Mouse (Mus musculus): Measurements from ENCODE around the gene Tpo. TPM values are rescaled to one million over a fixed set of nuclear protein-coding genes. Genes with fewer than 3 reads are reported as not detected.

The Tpo gene
- total RNA-seq (2021), result not detected

DNA sequence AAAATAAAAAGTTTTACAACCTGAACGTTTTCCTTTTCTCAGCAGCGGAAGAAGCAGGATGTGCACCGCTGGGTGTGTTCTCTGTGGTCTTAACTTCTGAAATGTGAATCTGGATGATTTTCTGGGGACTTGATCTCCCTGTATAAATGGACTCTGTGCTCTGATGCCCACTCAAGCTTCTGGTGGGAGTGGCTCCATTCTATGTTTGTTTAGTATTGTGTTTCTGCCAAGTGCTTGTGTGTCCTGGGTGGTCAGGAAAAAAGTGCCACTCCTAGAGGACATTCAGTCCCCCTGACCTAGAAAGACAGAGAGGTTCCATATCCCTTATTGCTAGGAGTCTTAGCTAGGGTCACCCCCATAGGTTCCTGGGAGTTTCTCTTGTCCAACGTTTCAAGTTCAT, at the start of gene Tpo:
TSS of gene Tpo (minus strand) at position 101 of the 400 bp plus-strand sequence.
- no peak for DNase-seq
- intact Hi-C loops (cut with DNase I), result no loop called here

DNA sequence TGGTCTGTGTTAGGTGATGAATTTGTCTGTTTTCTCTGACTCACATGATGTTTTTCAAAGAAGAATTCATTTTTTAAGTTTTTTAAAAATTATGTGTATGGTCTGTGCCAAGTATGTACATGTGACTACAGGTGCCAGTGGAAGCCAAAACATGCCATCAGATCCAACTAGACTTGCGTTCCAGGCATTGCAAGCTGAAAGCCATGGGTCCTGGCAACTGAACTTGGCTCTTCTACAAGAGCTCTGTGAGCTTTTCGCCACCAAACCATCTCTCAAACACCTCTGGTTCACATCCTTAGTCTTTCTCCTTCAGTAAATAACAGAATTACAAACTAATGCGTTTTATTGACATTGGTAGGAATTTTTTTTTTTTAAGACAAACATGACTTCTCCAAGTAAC, 49.3 kb upstream of the Tpo start:
- DNase-seq, result no peak
- intact Hi-C loops (cut with DNase I), result no loop called here

DNA sequence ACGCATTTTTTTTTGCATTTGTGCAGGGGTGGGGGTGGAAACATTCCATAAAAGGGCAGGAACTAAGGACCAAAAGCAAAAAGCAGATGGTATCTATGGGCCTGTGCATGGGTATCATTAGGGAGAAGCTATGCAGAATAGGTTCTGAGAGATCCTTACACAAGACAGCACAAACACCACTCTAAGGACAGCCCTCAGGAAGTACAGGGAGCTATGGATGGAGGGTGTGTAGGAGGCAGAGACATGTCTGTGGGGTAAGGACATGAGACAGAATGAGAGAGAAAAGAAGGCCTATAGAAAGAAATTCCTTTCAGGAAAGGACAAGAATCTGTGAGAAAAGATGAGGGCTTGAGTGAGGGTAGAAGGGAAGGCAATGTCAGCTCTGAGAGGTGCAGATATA, 47.2 kb upstream of the Tpo start:
- no peak for DNase-seq
- intact Hi-C loops (cut with DNase I), result no loop called here

DNA sequence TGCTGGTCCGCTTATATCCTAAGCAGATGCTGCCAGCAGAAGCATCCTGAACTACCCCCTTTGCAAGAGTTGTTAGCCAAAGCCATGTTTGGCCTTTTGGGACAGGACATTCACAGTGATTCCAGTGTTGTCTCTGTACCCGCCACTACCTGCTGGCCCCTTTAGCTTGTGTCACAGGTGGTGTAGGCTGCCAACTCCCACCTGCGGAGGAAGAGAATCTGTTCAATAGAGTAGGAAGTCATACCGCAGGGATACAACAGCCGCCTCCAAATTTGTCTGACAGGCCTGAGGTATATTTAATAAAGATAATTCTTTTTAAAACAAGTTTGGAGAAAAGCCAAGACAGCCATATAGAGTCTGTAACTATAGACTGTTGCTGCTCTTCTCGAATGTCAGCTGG, 45.5 kb upstream of the Tpo start:
- intact Hi-C loops (cut with DNase I), result no loop called here
- DNase-seq, result no peak

DNA sequence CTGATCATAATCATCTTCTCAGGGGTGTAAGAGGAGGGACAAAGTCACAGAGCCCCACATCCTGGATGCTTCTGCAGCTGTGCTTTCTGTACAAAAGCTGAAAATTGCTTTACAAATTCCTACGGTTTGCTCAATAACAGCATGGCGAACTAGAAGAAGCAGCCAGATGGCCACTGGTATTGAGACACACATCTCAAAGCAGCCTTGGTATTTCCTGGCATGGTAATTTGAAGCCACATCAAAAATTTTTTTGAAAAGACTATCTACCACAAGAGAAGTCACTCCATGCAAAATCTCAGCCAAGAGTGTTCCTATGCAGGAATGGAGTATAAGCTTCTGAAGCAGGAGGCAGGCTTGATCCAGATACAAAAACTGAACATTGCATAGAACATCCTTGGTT, 45.1 kb upstream of the Tpo start:
- intact Hi-C loops (cut with DNase I), result no loop called here

DNA sequence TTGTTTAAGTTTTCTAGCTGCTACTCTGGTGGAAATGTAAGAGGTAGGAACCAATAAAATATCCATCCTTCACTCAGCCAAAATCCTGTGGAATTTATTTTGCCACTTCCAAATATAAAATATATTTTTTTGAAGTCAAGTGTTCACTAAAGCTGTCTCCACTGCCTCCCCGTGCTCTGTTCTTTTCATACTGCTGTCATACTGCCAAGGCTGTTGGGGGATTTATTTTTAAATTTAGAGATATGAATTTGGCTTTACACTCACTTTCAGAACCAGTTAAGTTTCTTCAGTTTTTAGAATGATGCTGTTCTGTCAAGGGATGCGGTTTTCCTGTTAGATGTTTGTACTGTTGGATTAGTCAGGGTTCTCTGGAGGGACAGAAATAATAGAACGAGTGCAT, 36.1 kb upstream of the Tpo start:
- no peak for DNase-seq
- intact Hi-C loops (cut with DNase I), result no loop called here

More for the DNA sequence above, 45.1 kb upstream of the Tpo start:
- no peak for DNase-seq

DNA sequence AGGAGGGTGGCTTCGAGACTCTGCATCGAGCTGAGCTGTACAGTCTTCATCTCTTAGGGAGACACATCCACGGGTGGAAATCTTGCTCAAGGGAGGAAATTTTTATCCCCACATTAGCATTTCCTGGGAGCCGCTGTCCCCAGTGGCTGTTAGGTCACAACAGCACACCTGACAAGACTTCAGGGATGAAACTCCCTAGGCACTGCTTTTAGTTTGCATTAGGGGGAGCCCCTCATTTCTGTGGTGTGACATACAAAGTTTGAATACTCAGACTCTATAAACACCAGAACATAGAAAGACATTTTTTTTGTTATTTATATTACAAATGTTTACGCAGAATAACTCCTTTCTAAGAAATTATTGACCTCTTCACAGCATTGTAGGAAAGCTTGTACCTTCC, 32.1 kb upstream of the Tpo start:
- DNase-seq, result no peak
- intact Hi-C loops (cut with DNase I), result no loop called here

DNA sequence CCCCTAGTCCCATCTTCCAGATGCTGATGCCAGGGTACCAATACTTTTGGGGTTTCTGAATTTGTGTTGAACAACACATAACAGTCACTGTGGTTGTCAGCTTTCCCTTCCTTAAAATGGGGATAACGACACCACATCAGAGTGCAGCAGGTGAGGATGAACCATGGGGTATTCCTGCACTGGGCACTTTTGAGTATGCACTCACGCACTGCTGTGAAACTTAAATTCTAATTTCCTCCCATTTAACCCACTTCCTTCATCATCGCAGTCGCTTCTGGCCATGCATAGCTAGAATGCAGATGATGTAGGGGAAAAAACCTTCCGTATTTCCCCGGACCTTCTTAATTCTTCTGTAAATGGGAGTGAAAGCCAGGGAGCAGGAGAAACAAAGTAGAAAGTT, 31.6 kb upstream of the Tpo start:
- intact Hi-C loops (cut with DNase I), result no loop called here
- DNase-seq, result no peak

DNA sequence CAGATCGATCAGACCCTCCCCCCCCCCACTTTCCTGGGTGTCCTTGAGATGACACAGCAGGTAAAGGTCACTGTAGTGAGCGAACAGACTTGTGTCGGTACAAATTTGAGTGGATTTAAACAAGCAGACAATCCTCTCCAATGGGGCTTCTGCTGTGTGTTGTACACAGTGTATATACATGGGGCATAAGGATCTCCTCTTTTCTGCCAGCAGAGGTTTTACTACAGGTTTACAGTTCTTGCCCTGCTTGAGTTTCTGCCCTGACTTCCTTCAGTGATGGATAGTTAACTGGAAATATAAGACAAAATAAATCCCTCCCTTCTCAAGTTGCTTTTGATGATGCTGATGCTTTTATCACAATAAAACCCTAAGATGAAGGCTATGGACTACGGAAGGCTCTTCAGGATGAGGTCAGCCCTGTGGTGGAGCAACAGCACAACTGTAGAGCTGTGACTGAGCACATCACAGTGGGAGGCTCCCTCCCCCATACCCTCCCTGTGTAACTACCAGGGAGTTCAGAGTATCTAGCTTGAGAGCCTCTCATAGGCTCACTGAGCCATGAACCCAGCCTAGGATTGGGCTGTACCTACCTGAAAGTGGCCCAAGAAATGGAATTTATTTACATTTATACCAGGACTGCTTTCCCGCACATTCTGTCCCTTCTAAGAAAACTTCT, 29.4 kb upstream of the Tpo start:
- intact Hi-C loops (cut with DNase I), result no loop called here
- DNase-seq, result no peak

DNA sequence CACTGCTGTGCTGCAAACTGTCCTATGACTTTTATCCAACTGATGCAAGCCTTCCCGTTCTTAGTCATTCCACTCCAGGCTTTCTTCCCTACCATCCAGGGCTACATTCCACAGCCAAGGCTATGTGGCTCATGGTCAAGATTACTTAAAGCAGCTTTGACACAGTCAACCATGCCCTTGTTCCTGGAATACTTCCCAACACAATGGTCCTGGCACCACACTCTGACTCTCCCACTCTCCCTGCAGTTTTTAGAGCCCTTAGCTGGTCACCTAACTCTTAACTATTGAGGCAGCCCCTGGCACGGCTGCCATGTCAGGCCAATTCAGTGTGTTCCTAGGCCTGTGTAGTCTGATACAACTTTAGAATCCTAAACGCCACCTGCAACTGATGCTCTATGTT, 28.1 kb upstream of the Tpo start:
- intact Hi-C loops (cut with DNase I), result no loop called here
- DNase-seq, result peak; percentile 21 to 24

DNA sequence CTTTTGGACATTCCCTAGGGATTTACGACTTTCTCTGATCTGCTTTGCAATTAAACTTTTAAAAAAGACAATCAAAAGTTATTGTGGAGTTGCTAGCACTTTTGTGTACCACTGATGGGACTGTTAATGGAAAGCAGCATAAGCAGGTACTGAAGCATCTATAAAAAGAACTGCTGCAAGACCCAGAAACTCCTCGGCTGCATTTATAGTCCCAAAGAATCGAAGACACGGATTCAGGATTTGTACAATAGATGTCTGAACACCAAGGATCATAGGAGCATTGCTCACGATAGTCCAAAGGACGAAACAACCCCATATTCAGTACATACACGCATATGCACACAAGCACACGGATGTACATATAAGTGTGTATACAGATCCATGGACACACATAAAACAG, 27.4 kb upstream of the Tpo start:
- DNase-seq, result no peak

DNA sequence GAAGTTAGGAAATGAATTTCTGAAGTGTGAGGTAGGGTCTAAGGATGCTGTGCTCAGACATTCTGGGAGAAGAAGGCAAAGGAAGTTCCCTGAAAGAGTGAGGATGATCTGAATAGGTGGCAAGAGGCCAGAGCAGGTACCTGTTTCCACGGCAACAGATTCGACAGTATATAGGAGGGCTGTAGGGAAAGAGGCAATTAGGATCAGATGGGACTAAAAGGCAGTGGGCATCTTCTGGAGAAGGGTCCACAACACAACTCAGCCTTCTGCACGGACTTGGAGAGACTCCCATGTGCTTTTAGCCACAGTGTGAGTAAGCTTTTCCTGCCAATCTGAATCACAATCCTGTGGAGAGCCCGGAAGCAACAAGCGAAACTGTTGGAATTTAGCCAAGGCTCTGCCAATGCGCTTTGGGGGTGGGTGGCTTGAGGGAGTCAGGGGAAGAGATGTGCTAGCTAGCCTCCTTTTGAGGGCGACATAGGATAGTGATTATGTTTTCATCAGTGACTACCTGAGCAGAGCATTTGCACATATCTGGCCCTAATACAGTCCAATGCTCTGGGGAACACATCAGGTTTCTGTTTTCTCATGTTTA, 21.8 kb upstream of the Tpo start:
- intact Hi-C loops (cut with DNase I), result no loop called here
- DNase-seq, result no peak

More for the DNA sequence above, 27.4 kb upstream of the Tpo start:
- intact Hi-C loops (cut with DNase I), result no loop called here

DNA sequence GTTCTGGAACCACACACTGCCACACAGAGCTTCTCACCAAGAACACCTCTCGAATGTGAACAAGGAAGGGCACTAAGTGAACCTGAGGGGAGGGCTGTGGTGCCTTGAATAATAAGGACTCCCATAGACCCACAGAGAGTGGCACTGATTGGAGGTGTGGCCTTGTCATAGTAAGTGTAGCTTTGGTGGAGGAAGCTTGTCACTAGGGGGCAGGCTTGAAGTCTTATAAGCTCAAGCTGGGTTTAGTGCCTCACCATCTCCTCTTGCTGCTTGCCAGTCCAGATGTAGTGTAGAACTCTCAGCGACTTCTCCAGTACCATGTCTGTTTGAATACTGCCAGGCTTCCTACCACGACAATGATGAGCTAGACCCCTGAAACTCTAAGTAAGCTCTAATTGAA, 9.7 kb upstream of the Tpo start:
- DNase-seq, result peak in 1 of 2 experiments; percentile 10
- intact Hi-C loops (cut with DNase I), result loop anchor here (5.0 kb wide), 1 partner anchor 55 kb away; no protein-coding TSS in a partner anchor

DNA sequence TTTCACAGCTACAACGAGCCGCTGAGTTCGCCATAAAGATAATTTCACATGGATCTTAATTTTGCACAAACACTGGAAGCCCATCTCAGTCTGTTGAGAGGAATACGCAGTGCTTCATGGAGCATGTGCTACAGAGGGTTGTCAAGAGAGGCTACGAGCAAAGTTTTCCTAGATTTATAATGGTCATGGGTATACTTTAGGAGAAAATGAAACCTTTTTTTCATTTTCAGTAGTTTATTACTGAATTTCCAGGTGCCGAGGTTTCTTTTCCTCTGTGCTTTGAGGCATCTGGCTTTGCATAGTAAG, 3.1 kb downstream of the Tpo start:
- intact Hi-C loops (cut with DNase I), result loop anchor here (2.0 to 5.0 kb wide), 2 partner anchors 77 to 449 kb away; no protein-coding TSS in a partner anchor
- DNase-seq, result no peak

DNA sequence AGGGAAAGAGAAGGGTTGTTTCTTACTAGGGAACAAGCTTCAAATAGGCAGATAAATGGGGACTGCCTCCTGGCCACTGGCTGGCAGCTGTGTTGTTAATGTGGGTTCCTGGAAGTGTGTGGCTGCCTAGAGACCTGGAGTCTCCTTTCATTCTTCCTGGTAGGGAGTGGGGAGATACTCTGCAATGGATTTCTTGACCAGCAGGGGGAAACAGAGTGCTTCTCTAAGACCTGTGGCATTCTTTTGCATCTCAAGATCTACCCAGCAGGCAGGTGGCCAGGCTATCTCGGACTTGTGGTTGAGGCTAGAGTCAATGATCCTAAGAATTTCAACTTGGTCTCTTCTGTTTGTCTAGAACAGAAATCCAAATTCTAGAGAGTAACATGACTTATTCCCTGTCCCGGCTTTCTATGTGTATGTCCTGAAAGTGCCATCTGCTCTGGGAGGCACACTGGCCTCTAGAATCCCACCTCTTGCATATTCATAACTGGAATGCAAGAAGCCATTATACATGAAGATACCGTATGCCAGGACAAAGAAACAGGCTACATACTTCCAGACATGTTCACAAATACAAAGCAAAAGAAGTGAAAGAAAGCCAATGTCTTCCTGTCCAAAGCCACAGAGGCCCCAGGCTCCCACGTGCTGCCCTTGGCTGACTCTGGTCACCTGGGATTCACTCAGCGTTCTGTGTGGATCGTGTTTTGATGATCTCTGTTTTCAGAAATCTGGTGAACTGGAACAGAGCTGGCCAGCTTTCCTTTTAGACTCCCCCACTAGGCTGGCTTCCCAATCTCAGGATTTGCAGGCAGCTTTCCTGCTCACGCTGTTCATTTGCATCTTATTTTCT, 3.6 kb downstream of the Tpo start:
- intact Hi-C loops (cut with DNase I), result loop anchor here (1.0 to 5.0 kb wide), 3 partner anchors 76 to 450 kb away; no protein-coding TSS in a partner anchor
- DNase-seq, result peak; percentile 56 to 61

DNA sequence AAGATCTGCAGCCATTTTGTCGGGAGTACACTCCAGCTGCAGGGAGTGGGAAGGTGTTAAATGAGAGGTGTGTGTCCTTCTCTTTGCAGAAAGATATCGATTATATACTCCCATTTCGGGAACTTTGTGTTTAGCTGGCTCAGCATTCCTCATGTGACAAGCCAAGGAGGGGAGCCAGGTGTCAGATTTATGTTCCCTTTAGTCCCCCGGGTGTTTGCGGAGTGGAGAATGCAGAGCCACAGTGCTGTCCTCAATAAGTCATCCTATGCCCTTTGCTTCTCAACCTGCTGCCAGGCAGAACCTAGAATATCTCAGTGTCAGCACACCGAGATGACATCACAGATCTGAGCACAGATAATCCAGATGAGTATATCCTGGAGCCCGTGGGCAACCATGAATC, 10.1 kb downstream of the Tpo start:
- DNase-seq, result no peak
- intact Hi-C loops (cut with DNase I), result no loop called here

DNA sequence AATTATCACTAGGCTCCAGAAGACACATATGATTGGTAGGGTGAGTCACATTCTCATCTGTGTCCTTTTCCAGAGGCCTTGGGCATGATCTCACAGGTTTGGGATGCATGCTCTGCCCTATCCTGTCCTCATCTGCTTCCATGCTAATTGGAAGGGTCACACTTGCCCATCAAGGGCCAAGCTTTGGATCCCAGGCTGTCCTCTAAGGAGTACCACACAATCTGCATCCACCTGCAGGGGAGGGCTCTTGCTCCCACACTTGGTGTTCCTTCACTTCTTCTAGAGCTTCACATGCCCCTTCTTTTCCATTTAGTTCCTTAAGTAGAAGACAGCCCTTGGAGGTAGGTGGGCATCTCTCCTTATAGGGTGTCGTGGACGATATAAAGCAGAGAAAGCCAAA, 20.2 kb downstream of the Tpo start:
- intact Hi-C loops (cut with DNase I), result no loop called here
- no peak for DNase-seq

DNA sequence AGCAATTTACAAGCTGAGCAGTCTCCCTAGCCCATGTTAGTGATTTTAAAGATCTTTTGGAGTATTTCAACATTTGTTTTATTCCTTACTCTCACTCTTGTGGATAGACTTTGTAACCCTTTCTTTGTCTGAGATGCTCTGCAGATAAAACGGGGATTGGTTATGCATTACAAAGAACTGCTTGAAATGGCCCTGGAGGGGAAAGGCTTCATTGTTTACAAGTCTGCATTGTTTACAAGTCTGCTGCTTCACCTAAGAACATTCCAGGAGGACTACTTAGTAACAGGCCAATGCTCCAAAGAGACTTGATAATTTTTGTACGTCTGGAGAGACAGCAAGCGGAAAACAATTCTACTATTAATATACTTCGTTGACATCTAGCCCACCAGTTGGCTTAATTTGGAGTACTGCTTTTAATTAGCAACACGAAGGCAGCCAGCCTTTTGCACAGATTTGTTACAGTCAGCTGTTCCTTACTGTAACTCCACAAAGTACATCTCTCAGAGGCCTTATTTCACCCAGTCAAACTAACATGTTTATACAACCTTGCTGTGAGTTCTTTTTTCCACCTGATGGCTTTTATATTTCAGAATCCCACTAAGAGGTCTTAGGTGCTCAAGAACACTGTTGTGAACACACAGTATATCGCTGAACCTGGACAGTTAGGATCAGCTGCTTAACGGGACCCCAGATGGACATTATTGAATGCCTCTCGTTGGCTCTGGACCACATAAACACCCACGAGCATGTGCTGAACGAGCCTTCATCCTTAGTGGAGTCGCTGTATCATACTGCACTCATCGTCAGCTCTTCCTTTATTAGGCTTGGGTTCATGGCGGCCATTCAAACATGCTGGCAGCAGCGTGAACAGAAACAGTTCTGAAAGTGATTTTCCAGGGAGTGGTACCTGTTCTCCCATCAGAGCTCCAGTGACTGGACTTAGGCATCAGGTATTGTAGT, 22.5 kb downstream of the Tpo start:
- intact Hi-C loops (cut with DNase I), result no loop called here
- no peak for DNase-seq

DNA sequence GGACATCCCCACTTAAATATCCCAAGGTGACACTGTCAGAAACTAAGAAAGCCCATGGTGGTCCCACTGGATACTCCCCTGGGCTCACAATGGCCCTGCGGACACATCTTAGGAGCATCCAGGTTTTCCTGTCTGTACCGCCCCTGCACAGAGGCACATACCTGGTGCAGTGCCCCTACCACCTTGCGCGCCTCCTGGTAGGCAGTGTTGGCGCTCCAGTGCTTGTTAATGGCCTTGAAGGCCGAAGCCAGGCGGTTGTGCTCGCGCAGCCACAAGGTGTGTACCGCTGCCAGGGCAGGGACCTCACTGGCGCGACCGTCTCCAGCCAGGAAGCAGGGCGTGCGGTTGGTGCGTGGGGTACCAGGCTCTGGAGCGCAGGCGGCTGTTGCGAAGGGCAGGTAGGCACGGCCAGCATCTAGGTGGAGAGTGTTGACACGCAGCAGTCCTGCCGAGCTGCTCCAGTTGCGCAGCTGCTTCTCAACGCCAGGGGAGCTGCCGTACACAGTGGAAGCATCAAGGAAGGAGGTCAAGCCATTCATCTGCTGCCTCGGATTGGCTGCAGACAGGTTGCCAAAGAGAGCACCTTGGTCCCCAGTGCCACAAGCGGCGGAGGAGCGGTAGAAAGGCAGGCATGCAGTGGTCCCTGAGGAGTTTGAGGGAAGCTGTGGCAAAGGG, 29.4 kb downstream of the Tpo start:
- DNase-seq, result no peak

DNA sequence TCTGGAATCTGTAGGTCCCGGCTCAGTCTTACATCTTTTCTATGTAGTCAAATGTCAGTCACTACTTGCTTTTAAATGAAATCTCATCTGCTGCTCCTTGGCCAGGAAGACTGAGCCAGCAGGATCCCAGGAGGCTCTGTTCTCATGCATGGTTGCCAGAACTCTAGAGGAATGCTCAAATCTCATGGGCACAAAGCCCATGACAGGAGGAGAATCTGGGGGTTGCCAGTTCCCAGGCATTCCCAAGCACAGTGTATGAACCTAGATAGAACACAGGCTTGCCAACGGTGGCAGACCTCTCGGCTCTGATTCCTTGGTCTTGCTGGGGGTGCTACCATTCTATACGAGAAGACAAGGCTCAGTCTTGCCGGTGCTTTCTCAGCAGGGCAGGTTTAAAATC, 40.3 kb downstream of the Tpo start:
- peak; percentile 14 to 20 for DNase-seq
- intact Hi-C loops (cut with DNase I), result no loop called here

More for the DNA sequence above, 29.4 kb downstream of the Tpo start:
- intact Hi-C loops (cut with DNase I), result no loop called here
